Mouse (Mus musculus) myocyte (in vitro differentiated cells): ENCODE data around the gene Rsl1.

Experiments used
- CEBPB ChIP-seq: IDR thresholded peaks from 2 replicates; pipeline ENCODE4 v1.6.1; 2011; ENCODE audit warnings: mild to moderate bottlenecking, moderate library complexity; ENCODE audit not compliant: poor library complexity, insufficient read depth, severe bottlenecking
- E2F4 ChIP-seq: IDR thresholded peaks from one replicate; pipeline ENCODE4 v1.6.1; 2011; ENCODE audit warnings: mild to moderate bottlenecking, control low read depth, moderate library complexity; ENCODE audit not compliant: insufficient read depth
- MAX ChIP-seq: IDR thresholded peaks from one replicate; pipeline ENCODE4 v1.6.1; 2011; ENCODE audit warnings: low read depth, mild to moderate bottlenecking, control low read depth
- MYOD1 ChIP-seq, 3 experiments: IDR thresholded peaks; one replicate each; pipeline ENCODE4 v1.6.1; 2011; ENCODE audit warnings: control low read depth in 2 of 3, low read depth in 2 of 3, mild to moderate bottlenecking in 2 of 3, moderate library complexity in 1 of 3; ENCODE audit not compliant: insufficient read length in 2 of 3, control insufficient read depth in 1 of 3
- MYOG ChIP-seq, 3 experiments: IDR thresholded peaks; one replicate each; pipeline ENCODE4 v1.6.1; 2011; ENCODE audit warnings: control low read depth in 2 of 3, low read depth in 2 of 3, mild to moderate bottlenecking in 2 of 3; ENCODE audit not compliant: insufficient read length in 2 of 3, control insufficient read depth in 1 of 3, insufficient read depth in 1 of 3
- POLR2A ChIP-seq: IDR thresholded peaks from one replicate; pipeline ENCODE4 v1.6.1; 2011; ENCODE audit warnings: low read depth, mild to moderate bottlenecking, control low read depth, moderate library complexity; ENCODE audit not compliant: insufficient read length
- POLR2AphosphoS2 ChIP-seq: IDR thresholded peaks from one replicate; pipeline ENCODE4 v1.6.1; 2011; ENCODE audit warnings: low read depth, control low read depth; ENCODE audit not compliant: insufficient read length
- REST ChIP-seq: IDR thresholded peaks from one replicate; pipeline ENCODE4 v1.6.1; 2011; ENCODE audit warnings: mild to moderate bottlenecking, control low read depth, moderate library complexity; ENCODE audit not compliant: insufficient read depth, insufficient read length
- SRF ChIP-seq: IDR thresholded peaks from one replicate; pipeline ENCODE4 v1.6.1; 2011; ENCODE audit warnings: low read depth; ENCODE audit not compliant: control insufficient read depth, insufficient read length
- TCF12 ChIP-seq: IDR thresholded peaks from one replicate; pipeline ENCODE4 v1.6.1; 2011; ENCODE audit warnings: mild to moderate bottlenecking, control low read depth; ENCODE audit not compliant: poor library complexity, insufficient read depth, severe bottlenecking
- TCF3 ChIP-seq: IDR thresholded peaks from one replicate; pipeline ENCODE4 v1.6.1; 2011; ENCODE audit warnings: low read depth, control low read depth; ENCODE audit not compliant: insufficient read length
- USF1 ChIP-seq: IDR thresholded peaks from one replicate; pipeline ENCODE4 v1.6.1; 2011; ENCODE audit warnings: low read depth, mild to moderate bottlenecking, control low read depth, moderate library complexity

DNA sequence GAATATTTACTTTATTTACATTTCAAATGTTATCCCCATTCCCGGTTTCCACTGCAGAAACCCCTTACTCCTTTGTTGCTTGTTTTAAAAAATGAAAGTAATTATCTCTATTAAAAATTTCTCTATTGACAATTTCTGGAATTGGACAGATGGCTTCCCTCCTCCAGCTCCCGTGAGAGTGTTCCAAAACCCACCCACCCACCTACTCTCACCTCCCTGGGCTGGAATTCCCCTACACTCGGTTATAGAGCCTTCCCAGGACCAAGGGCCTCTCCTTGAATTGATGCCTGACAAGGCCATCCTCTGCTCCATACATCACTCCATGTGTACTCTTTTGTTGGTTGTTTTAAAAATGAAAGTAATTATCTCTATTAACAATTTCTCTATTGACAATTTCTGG is 28.7 kb downstream of the Rsl1 start:
- TF ChIP-seq POLR2A (no peak), CEBPB (no peak), SRF (no peak), E2F4 (no peak), USF1 (no peak), MAX (no peak), TCF3 (no peak), MYOD1 (IDR thresholded peaks at IDR 0.05; ENCODE audit: control insufficient read depth in 1 of 3, insufficient read length in 2 of 3, low read depth in 2 of 3) (no peak), POLR2AphosphoS2 (no peak), REST (no peak), MYOG (IDR thresholded peaks at IDR 0.05; ENCODE audit: control insufficient read depth in 1 of 3, insufficient read depth in 1 of 3, insufficient read length in 2 of 3, low read depth in 2 of 3) (no peak), TCF12 (no peak)
